Mouse (Mus musculus): ENCODE measurements around the gene Rbm20. TPM values are rescaled to one million over a fixed set of nuclear protein-coding genes. Genes with fewer than 3 reads are reported as not detected.
"Not testable (repeated sequence)": the region's sequence is repeated elsewhere in the genome, so short reads cannot be mapped to it uniquely, and the experiment has no call there.

The Rbm20 gene
- total RNA-seq, 2 experiments from 2014 or later: 1.7 to 2.9 TPM

- DNase-seq (ENCODE audit: low spot score in 2 of 2): no peak
Observed at GRCm38 (mm10) chr19:53898970-53899900, 222.1 kb downstream of the Rbm20 start.

DNA sequence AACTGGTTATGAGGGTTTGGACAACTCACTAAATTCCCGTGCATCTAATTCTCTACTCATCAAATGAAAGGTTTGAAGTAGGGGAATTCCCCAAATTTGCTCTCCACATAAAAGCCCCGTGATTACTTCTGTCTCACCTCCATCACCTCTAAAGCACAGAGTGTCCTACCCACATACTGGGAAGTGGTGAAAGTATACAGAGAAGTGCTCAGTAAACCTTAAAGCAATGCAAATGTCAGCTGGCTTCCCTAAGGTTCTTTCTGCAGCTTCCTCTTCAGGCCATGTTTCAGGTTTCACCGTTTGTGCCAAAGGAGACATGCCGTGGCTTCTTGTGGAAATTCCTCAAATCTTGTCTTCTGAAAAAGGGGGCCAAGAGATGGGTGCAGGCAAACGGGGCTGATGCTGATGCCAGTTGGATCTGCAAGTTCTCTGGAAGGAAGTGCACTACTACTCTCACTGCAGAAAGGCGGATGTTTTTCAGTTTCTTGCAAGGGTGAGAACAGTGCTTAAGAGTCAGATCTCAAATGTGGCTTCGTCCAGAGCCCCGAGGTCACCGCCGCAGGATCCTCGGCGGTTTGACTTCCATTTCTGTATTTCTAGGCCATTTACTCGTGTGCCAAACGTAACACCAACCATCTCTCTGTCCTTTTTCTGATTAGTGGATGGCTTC is 223.0 kb downstream of the Rbm20 start:
- DNase-seq (ENCODE audit: low spot score in 2 of 2): no peak

GRCm38 (mm10) chr19:53901931-53902738 is 225.0 kb downstream of the Rbm20 start:
- DNase-seq (ENCODE audit: low spot score in 2 of 2): no peak

DNA sequence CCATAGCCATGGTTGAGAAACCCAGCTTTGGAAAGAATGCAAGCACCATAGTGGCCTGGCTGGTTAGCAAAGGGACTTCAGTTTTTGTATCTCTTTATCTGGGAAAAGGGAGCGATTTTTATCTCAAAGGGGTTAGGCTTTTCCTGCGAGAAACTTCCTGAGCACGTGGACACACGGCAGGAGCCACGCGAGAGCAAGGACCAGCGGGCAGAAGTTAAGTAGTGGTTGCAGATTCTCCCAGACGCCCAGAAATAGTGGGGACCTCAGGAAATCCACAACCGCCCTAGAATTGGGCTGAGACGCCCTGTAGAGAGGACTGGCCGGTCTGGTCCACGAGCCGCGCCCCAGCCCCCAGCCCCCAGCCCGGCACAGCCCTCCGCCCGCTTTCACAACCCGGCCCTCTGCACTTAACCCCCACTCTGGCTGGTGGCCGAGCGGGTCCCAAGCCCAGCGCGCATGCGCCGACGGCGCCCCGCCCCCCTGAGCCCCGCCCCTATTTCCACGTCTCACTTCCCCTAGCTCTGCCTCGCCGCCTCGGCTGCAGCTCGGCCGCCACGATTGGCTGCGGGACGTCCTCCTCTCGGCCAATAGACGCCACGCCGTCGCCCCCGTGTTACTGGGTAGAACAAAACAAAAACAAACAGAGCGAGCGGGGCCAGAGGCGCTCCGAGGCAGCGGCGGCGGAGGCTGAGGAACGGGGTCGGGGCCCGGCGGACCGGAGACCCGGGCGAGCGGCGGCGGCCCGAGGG is 225.8 kb downstream of the Rbm20 start:
- peak; percentile 92 to 97 for DNase-seq (ENCODE audit: low spot score in 2 of 2)

GRCm38 (mm10) chr19:53903507-53904321 is 226.6 kb downstream of the Rbm20 start:
- peak; percentile 42 to 67 for DNase-seq (ENCODE audit: low spot score in 2 of 2)

DNA sequence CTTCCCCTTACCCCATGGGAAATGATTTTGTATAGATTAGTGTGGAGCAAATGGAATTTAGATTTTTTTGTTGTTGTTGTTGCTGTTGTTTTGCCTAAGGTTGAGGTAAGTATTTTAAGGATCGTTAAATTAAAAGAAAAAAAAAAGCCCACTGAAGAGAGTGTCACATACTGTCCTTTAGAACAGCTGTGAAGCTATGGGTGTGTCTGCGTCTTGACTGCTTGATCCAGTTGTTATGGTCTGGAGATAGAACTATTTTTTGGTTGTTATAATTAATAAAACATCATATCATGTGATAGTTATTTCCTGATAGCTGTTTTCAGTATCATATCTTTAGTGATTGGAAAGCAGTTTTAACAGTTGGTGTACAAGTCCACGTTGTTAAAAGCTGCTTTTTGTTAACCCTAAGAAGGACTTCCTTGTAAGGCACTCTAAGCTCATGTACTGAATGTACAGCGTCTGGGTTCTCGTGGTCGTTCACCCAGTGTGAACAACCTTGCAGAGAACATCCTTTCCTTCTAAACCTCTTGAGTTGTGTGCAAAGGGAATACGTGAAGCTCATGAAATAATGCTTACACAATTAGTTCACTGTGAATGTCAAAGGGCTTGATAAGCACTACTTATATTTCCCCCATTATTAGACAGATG is 227.9 kb downstream of the Rbm20 start:
- no peak for DNase-seq (ENCODE audit: low spot score in 2 of 2)

- DNase-seq (ENCODE audit: low spot score in 2 of 2): no peak
Observed at GRCm38 (mm10) chr19:53906033-53906702, 229.1 kb downstream of the Rbm20 start.

DNA sequence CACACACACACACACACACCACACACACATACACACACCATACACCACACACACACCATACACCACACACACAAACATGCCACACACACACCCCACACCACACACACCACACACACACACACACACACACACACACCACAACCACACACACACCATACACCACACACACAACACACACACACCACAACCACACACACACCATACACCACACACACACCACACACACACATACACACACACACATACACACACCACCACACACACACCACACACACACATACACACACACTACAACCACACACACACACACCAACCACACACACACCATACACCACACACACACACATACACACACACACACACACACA is 229.6 kb downstream of the Rbm20 start:
- DNase-seq (ENCODE audit: low spot score in 2 of 2): not testable (repeated sequence)

DNA sequence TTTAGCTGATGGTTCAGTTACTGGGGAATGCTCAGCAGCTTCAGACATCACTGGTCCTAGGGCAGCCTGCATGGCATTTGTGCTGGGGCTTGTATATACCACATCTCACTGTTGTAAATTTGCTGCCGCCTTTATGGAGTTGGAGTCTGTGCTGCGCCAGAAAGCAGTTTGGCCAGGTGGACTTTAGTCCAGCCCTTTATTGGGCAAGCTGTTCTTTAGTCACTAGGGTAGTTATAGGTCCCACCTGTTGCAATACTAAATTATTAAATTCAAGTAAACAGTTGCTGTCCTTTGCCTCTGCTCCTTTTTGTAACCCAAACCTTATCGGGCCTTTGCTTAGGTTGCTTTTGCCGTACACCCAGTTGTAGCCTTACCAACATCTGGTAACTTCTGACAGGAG is 237.8 kb downstream of the Rbm20 start:
- no peak for DNase-seq (ENCODE audit: low spot score in 2 of 2)

Other genes starting within 250 kb of the Rbm20 start
- gene Dusp5, start 148.2 kb upstream of the Rbm20 start, total RNA-seq (2021): 10 to 100 TPM; 28.4 to 37.0 TPM
- gene Nutf2-ps1, start 88.2 kb upstream of the Rbm20 start, total RNA-seq (2021): 10 to 100 TPM; 33.4 to 47.2 TPM
- gene Smc3, start 76.9 kb upstream of the Rbm20 start, total RNA-seq (2021): 10 to 100 TPM; 40.8 to 42.8 TPM
- gene Pdcd4, start 214.9 kb downstream of the Rbm20 start, total RNA-seq (2021): 100 to 1,000 TPM; 118 to 123 TPM

Data from layer of hippocampus, adult 18-20 months (tissue).